Mouse (Mus musculus) kidney, postnatal 36 days (tissue): ENCODE measurements at regions not wholly inside any gene's neighbourhood (a gene's known extent, or its start where the extent isn't known, plus 50 kb on each side); places are given as distances from the start of the nearest gene placed in this dataset.
A peak's percentile ranks its signal among the peaks of the same experiment; 100 is the strongest.

Experiments used
- DNase-seq, 2 experiments: peaks; one replicate each; pipeline ENCODE4 v3.0.0; 2021 to 2022; ENCODE audit warnings: mixed read lengths in 2 of 2

DNA sequence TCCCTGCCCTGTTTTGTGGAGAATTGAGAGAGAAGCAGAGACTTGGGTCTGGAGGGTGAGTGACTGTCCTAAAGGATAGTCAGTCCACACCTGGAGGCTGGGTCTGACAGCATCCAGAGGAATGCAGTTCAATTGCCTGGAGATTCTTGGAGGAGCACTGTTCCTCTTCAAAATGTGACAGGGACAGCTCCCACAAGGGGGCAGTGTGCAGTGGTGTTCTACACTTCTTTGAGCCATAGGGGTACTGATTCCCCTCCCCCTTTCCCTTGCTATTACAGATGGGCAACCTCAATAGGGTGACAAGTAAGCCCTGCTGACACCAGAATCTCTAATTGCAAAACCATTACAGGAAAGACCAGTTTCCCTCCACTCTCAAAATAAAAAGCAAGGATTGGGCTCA, 63.7 kb upstream of the Gm773 start:
- DNase-seq: peak; percentile 1 to 49

DNA sequence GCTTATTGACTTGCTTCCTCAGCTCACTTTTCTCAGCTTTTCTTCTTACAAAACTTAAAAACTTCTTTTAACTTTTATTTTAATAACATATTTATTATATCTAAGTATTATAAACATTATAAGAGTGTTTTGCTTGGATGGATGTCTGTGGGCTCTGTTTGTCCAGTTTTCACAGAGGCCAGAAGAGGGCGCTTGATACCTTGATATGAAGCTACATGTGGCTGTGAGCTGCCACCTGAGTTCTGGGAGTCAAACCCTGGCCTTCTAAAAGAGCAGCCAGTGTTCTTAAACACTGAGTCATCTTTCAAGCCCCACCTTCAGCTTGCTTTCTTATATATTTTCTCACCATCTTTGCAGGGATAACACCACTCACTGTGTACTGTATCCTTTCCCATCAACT, 61.5 kb upstream of the Gm773 start:
- DNase-seq: peak; percentile 15 to 53

DNA sequence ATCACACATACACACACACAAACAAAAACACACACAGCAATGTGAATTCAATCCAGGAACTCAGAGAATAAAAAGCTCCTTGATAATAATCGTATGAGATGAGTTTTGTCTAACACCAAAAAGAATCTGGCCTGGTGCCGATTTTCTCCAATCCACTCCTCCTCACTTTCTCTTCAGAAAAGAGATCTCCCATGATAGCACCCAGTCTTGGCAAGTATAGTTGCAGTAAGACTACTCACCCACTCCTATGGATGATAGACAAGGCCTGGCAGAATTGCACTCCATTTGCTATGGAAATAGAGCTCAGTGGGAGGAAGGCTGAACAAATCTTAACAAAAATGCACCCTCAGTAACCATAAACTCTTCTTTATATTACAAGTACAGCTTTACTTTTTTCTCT, 57.0 kb upstream of the Gm773 start:
- no peak for DNase-seq
